Mouse (Mus musculus) C2C12 (cell line): Measurements from ENCODE around the gene Crispld2.

Experiments used
- CEBPB ChIP-seq: IDR thresholded peaks from one replicate; pipeline ENCODE4 v1.6.1; 2011; ENCODE audit warnings: low read depth, mild to moderate bottlenecking, control low read depth, moderate library complexity
- CTCF ChIP-seq: IDR thresholded peaks from one replicate; pipeline ENCODE4 v1.5.1; 2011; ENCODE audit not compliant: control insufficient read depth, insufficient read depth, insufficient read length
- MAX ChIP-seq: IDR thresholded peaks from one replicate; pipeline ENCODE4 v1.6.1; 2011; ENCODE audit warnings: mild to moderate bottlenecking, control low read depth
- MYOD1 ChIP-seq: IDR thresholded peaks from one replicate; pipeline ENCODE4 v1.6.1; 2011; ENCODE audit warnings: low read depth; ENCODE audit not compliant: control insufficient read depth, insufficient read length
- MYOG ChIP-seq: IDR thresholded peaks from one replicate; pipeline ENCODE4 v1.6.1; 2011; ENCODE audit not compliant: control insufficient read depth, insufficient read length; ENCODE audit errors: extremely low read depth
- USF1 ChIP-seq: IDR thresholded peaks from one replicate; pipeline ENCODE4 v1.6.1; 2011; ENCODE audit warnings: low read depth, mild to moderate bottlenecking, control low read depth, moderate library complexity

- no peak for TF ChIP-seq CTCF
- TF ChIP-seq CEBPB, result no peak
- TF ChIP-seq MAX, result no peak
- TF ChIP-seq USF1, result no peak
- peak; percentile 85 for TF ChIP-seq MYOD1
- TF ChIP-seq MYOG, result no peak
Observed at GRCm38 (mm10) chr8:120049949-120050348, 57.7 kb downstream of the Crispld2 start.
